Mouse (Mus musculus) thymus, adult 2 months (tissue): Measurements from ENCODE around the gene Ext2. TPM values are rescaled to one million over a fixed set of nuclear protein-coding genes. Genes with fewer than 3 reads are reported as not detected.

Experiments used
- DNase-seq: peaks from one replicate; pipeline ENCODE4 v3.0.0; 2021
- H3K27ac ChIP-seq: fragments of 200-500 bp; 2 replicates; pipeline ENCODE4 v1.5.1; 2012; ENCODE audit warnings: low read length, control low read depth; ENCODE audit not compliant: control insufficient read depth, insufficient read depth
- H3K27me3 ChIP-seq: fragments of 200-500 bp; 2 replicates; pipeline ENCODE4 v1.6.1; 2012; ENCODE audit warnings: mild to moderate bottlenecking, low read length, moderate library complexity, mixed read lengths; ENCODE audit not compliant: control insufficient read depth, insufficient read depth
- H3K36me3 ChIP-seq: fragments of 200-500 bp; 2 replicates; pipeline ENCODE4 v1.6.1; 2012; ENCODE audit warnings: mild to moderate bottlenecking, low read length, moderate library complexity; ENCODE audit not compliant: control insufficient read depth, insufficient read depth
- H3K4me1 ChIP-seq: fragments of 200-500 bp; replicated peaks from 2 replicates; pipeline ENCODE4 v1.6.1; 2012; ENCODE audit warnings: low read length; ENCODE audit not compliant: control insufficient read depth, insufficient read depth
- H3K4me3 ChIP-seq: fragments of 200-500 bp; 2 replicates; pipeline ENCODE4 v1.5.1; 2012; ENCODE audit warnings: mild to moderate bottlenecking, low read length, control low read depth, moderate library complexity; ENCODE audit not compliant: control insufficient read depth, insufficient read depth
- CTCF ChIP-seq: fragments of 200-500 bp; IDR thresholded peaks from 2 replicates; pipeline ENCODE4 v1.5.1; 2012; ENCODE audit warnings: mild to moderate bottlenecking, control low read depth, low read length, moderate library complexity, borderline replicate concordance; ENCODE audit not compliant: control insufficient read depth, poor library complexity, insufficient read depth; ENCODE audit errors: extremely low read depth
- POLR2A ChIP-seq: fragments of 200-500 bp; IDR thresholded peaks from 2 replicates; pipeline ENCODE4 v1.6.1; 2012; ENCODE audit warnings: mild to moderate bottlenecking, low read length, control low read depth, moderate library complexity; ENCODE audit not compliant: control insufficient read depth, poor library complexity, insufficient read depth; ENCODE audit errors: extremely low read depth
- WGBS: fragments of 180-500 bp; shearing (Covaris S2); methylation state at CpG from one replicate; pipeline ENCODE4 v1.1.7; 2018; 5-methylcytosine and 5-hydroxymethylcytosine counted together
- polyA plus RNA-seq: library from polyadenylated mRNA; depleted of rRNA; stranded (reverse); fragments of >200 nt; gene quantifications from 2 replicates; pipeline ENCODE4 v1.2.3, GENCODE M21; 2012

Gene Ext2
- polyA plus RNA-seq, 1 experiment: 46.6 TPM

- Histone ChIP-seq H3K27ac (no peak overlapping the region), H3K4me3 (no peak overlapping the region), H3K36me3 (no peaks in the 10 kb centered on the region), H3K27me3 (no peaks in the 10 kb centered on the region), H3K4me1 (peaks cover 6% of the 10 kb centered on the region)
- DNase-seq: no peak
- 67% methylated on average over 4 of the region's 4 CpGs for WGBS
- no peak for TF ChIP-seq POLR2A
- TF ChIP-seq CTCF: no peak
These were observed 46.9 kb downstream of the Ext2 start for GRCm38 (mm10) chr2:93775431-93775830.

- H3K27me3 ChIP-seq: no peaks in the 10 kb centered on the region
- H3K27ac ChIP-seq: no peak overlapping the region
- WGBS: 93% methylated on average over 5 of the region's 5 CpGs
- H3K4me3 ChIP-seq: no peak overlapping the region
- TF ChIP-seq CTCF (no peak), POLR2A (no peak)
- H3K36me3 ChIP-seq: no peaks in the 10 kb centered on the region
- no peak for DNase-seq
- H3K4me1 ChIP-seq: peaks cover 6% of the 10 kb centered on the region
These were observed 47.4 kb downstream of the Ext2 start for GRCm38 (mm10) chr2:93774946-93775345.

- TF ChIP-seq CTCF: no peak
- TF ChIP-seq POLR2A: no peak
- H3K36me3 ChIP-seq: no peaks in the 10 kb centered on the region
- no peak for DNase-seq
- H3K4me3 ChIP-seq: no peak overlapping the region
- H3K27ac ChIP-seq: no peak overlapping the region
- H3K4me1 ChIP-seq: peaks cover 6% of the 10 kb centered on the region
- 43% methylated on average over 4 of the region's 4 CpGs for WGBS
- no peaks in the 10 kb centered on the region for H3K27me3 ChIP-seq
These were observed 49.6 kb downstream of the Ext2 start for GRCm38 (mm10) chr2:93772765-93773085.

GRCm38 (mm10) chr2:93772054-93772764 is 50.2 kb downstream of the Ext2 start:
- TF ChIP-seq POLR2A (no peak), CTCF (no peak)
- no peaks in the 10 kb centered on the region for H3K36me3 ChIP-seq
- peaks cover 6% of the 10 kb centered on the region for H3K4me1 ChIP-seq
- no peak overlapping the region for H3K27ac ChIP-seq
- no peak overlapping the region for H3K4me3 ChIP-seq
- DNase-seq: no peak
- 36% methylated on average over 16 of the region's 16 CpGs for WGBS
- H3K27me3 ChIP-seq: no peaks in the 10 kb centered on the region

- WGBS: 97% methylated on average over 4 of the region's 4 CpGs
- no peak overlapping the region for H3K4me3 ChIP-seq
- TF ChIP-seq CTCF (no peak), POLR2A (no peak)
- H3K36me3 ChIP-seq: no peaks in the 10 kb centered on the region
- H3K27ac ChIP-seq: no peak overlapping the region
- DNase-seq: no peak
- H3K27me3 ChIP-seq: no peaks in the 10 kb centered on the region
- H3K4me1 ChIP-seq: peaks cover 7% of the 10 kb centered on the region
These were observed 51.5 kb downstream of the Ext2 start for GRCm38 (mm10) chr2:93770895-93771294.

- Histone ChIP-seq H3K4me3 (no peak overlapping the region), H3K27ac (no peak overlapping the region), H3K27me3 (no peaks in the 10 kb centered on the region), H3K36me3 (no peaks in the 10 kb centered on the region), H3K4me1 (peaks cover 11% of the 10 kb centered on the region)
- WGBS: 96% methylated on average over 6 of the region's 6 CpGs
- TF ChIP-seq CTCF: no peak
- TF ChIP-seq POLR2A: no peak
- no peak for DNase-seq
These were observed 52.5 kb downstream of the Ext2 start for GRCm38 (mm10) chr2:93769875-93770274.

- no peak for DNase-seq
- Histone ChIP-seq H3K27me3 (no peaks in the 10 kb centered on the region), H3K4me3 (no peak overlapping the region), H3K36me3 (peaks cover 7% of the 10 kb centered on the region; the same call in 1 of the 2 replicates), H3K27ac (no peak overlapping the region), H3K4me1 (peaks cover 7% of the 10 kb centered on the region; the same call in 1 of the 2 replicates)
- 78% methylated on average over 5 of the region's 5 CpGs for WGBS
- TF ChIP-seq CTCF: no peak
- no peak for TF ChIP-seq POLR2A
These were observed 56.6 kb downstream of the Ext2 start for GRCm38 (mm10) chr2:93765721-93766120.

- no peak overlapping the region for H3K4me3 ChIP-seq
- TF ChIP-seq POLR2A (no peak), CTCF (no peak)
- no peak overlapping the region for H3K27ac ChIP-seq
- DNase-seq: no peak
- no peaks in the 10 kb centered on the region for H3K27me3 ChIP-seq
- H3K4me1 ChIP-seq: peaks cover 10% of the 10 kb centered on the region
- WGBS: 94% methylated on average over 3 of the region's 3 CpGs
- peaks cover 13% of the 10 kb centered on the region; the same call in 1 of the 2 replicates for H3K36me3 ChIP-seq
These were observed 58.2 kb downstream of the Ext2 start for GRCm38 (mm10) chr2:93764211-93764610.
